Mouse (Mus musculus): ENCODE measurements around the gene Kat7.

Gene Kat7

DNA sequence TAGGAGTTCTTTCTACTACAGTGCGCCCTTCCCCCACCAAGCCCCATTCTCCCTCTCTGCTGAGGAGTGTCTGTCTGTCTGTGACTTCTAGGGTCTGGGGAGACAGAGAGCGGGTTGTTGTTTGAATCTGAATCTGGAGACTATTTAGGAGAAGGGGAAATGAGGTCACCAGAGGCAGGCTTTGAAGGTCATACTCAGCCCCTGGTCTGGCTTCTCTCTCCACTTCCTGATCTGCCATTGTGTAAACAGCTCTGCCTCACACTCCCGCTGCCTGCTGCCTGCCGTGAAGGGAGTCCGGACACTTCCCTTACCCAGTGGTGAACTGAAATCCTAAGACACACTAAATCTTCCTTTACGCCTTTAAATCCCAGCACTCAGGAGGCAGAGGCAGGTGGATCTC is 71.6 kb downstream of the Kat7 start:
- in situ Hi-C loops (cut with MboI, MseI) = loop anchor here (5.0 kb wide), 1 partner anchor 116 kb away; the partner anchor contains the start of gene Dlx3

GRCm38 (mm10) chr11:95232329-95232696 is 77.7 kb downstream of the Kat7 start:
- in situ Hi-C loops (cut with MboI, MseI) = no loop called here

- in situ Hi-C loops (cut with MboI, MseI) = no loop called here
Observed at GRCm38 (mm10) chr11:95231688-95232328, 78.2 kb downstream of the Kat7 start.

DNA sequence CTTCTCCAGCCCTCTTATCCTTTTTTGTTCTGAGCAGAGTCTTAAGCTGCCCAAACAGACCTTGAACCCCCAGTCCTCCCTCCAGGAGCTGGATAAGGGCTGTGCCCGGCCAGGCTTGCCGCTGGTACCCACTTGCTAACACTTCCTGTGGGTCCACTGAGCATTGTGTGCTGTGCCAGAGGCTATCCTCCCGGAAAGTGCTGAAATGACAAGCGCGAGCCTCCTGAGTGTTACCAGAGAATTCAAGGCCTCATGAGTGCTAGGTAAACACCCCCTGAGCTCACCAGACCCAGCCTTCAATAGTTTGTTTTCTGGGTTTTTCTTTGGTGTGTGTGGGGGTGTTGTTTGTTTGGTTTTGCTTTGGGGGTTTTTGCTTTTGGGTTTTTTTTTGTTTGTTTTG is 82.6 kb downstream of the Kat7 start:
- in situ Hi-C loops (cut with MboI, MseI) = no loop called here

- in situ Hi-C loops (cut with MboI, MseI) = no loop called here
Observed at GRCm38 (mm10) chr11:95225448-95225847, 84.6 kb downstream of the Kat7 start.
